Mouse (Mus musculus) fibroblast of lung, adult 2 months (primary cell): ENCODE measurements at regions not wholly inside any gene's neighbourhood (a gene's known extent, or its start where the extent isn't known, plus 50 kb on each side); places are given as distances from the start of the nearest gene placed in this dataset.

ENCODE experiments used
- DNase-seq: peaks from one replicate; pipeline ENCODE4 v3.0.0-alpha.2; 2011; ENCODE audit warnings: low read depth

GRCm38 (mm10) chr4:84035347-84035746, 510.0 kb downstream of the Ccdc171 start:
- no peak for DNase-seq

- DNase-seq = no peak
These were observed 512.2 kb downstream of the Ccdc171 start for GRCm38 (mm10) chr4:84037535-84037934.

GRCm38 (mm10) chr4:84050243-84050642, 524.9 kb downstream of the Ccdc171 start:
- no peak for DNase-seq

- no peak for DNase-seq
These were observed 531.6 kb downstream of the Ccdc171 start for GRCm38 (mm10) chr4:84056863-84057502.

GRCm38 (mm10) chr4:84060187-84060586, 534.8 kb downstream of the Ccdc171 start:
- DNase-seq = no peak

GRCm38 (mm10) chr4:84063755-84064154, 538.4 kb downstream of the Ccdc171 start:
- DNase-seq = no peak

- no peak for DNase-seq
These were observed 539.5 kb downstream of the Ccdc171 start for GRCm38 (mm10) chr4:84064614-84065456.

GRCm38 (mm10) chr4:84065457-84066124, 540.2 kb downstream of the Ccdc171 start:
- DNase-seq = no peak

- DNase-seq = no peak
These were observed 542.7 kb downstream of the Ccdc171 start for GRCm38 (mm10) chr4:84067931-84068575.

GRCm38 (mm10) chr4:84068947-84069663, 543.8 kb downstream of the Ccdc171 start:
- DNase-seq = no peak

- no peak for DNase-seq
These were observed 544.3 kb downstream of the Ccdc171 start for GRCm38 (mm10) chr4:84069681-84070080.

GRCm38 (mm10) chr4:84070089-84070488, 544.7 kb downstream of the Ccdc171 start:
- DNase-seq = no peak

- DNase-seq = no peak
These were observed 546.8 kb downstream of the Ccdc171 start for GRCm38 (mm10) chr4:84072096-84072495.

- DNase-seq = no peak
These were observed 551.2 kb downstream of the Ccdc171 start for GRCm38 (mm10) chr4:84076526-84076925.

- DNase-seq = no peak
These were observed 554.2 kb downstream of the Ccdc171 start for GRCm38 (mm10) chr4:84079516-84079915.

GRCm38 (mm10) chr4:84081518-84081917, 556.2 kb downstream of the Ccdc171 start:
- no peak for DNase-seq

- peak; percentile 86 for DNase-seq
These were observed 562.8 kb downstream of the Ccdc171 start for GRCm38 (mm10) chr4:84088166-84088565.

GRCm38 (mm10) chr4:84092509-84092908, 567.2 kb downstream of the Ccdc171 start:
- DNase-seq = no peak

GRCm38 (mm10) chr4:84095237-84095636, 569.9 kb downstream of the Ccdc171 start:
- DNase-seq = no peak

GRCm38 (mm10) chr4:84096081-84096480, 570.7 kb downstream of the Ccdc171 start:
- DNase-seq = peak; percentile 82

- DNase-seq = no peak
These were observed 573.7 kb downstream of the Ccdc171 start for GRCm38 (mm10) chr4:84099071-84099470.

- no peak for DNase-seq
These were observed 573.2 kb downstream of the Bnc2 start for GRCm38 (mm10) chr4:84101923-84102322.
